Mouse (Mus musculus) thymus, adult 2 months (tissue): ENCODE measurements around the gene Arpc4. TPM values are rescaled to one million over a fixed set of nuclear protein-coding genes. Genes with fewer than 3 reads are reported as not detected.

Experiments used
- DNase-seq: peaks from one replicate; pipeline ENCODE4 v3.0.0; 2021
- H3K27ac ChIP-seq: fragments of 200-500 bp; 2 replicates; pipeline ENCODE4 v1.5.1; 2012; ENCODE audit warnings: low read length, control low read depth; ENCODE audit not compliant: control insufficient read depth, insufficient read depth
- H3K27me3 ChIP-seq: fragments of 200-500 bp; 2 replicates; pipeline ENCODE4 v1.6.1; 2012; ENCODE audit warnings: mild to moderate bottlenecking, low read length, moderate library complexity, mixed read lengths; ENCODE audit not compliant: control insufficient read depth, insufficient read depth
- H3K36me3 ChIP-seq: fragments of 200-500 bp; 2 replicates; pipeline ENCODE4 v1.6.1; 2012; ENCODE audit warnings: mild to moderate bottlenecking, low read length, moderate library complexity; ENCODE audit not compliant: control insufficient read depth, insufficient read depth
- H3K4me1 ChIP-seq: fragments of 200-500 bp; replicated peaks from 2 replicates; pipeline ENCODE4 v1.6.1; 2012; ENCODE audit warnings: low read length; ENCODE audit not compliant: control insufficient read depth, insufficient read depth
- H3K4me3 ChIP-seq: fragments of 200-500 bp; 2 replicates; pipeline ENCODE4 v1.5.1; 2012; ENCODE audit warnings: mild to moderate bottlenecking, low read length, control low read depth, moderate library complexity; ENCODE audit not compliant: control insufficient read depth, insufficient read depth
- CTCF ChIP-seq: fragments of 200-500 bp; IDR thresholded peaks from 2 replicates; pipeline ENCODE4 v1.5.1; 2012; ENCODE audit warnings: mild to moderate bottlenecking, control low read depth, low read length, moderate library complexity, borderline replicate concordance; ENCODE audit not compliant: control insufficient read depth, poor library complexity, insufficient read depth; ENCODE audit errors: extremely low read depth
- POLR2A ChIP-seq: fragments of 200-500 bp; IDR thresholded peaks from 2 replicates; pipeline ENCODE4 v1.6.1; 2012; ENCODE audit warnings: mild to moderate bottlenecking, low read length, control low read depth, moderate library complexity; ENCODE audit not compliant: control insufficient read depth, poor library complexity, insufficient read depth; ENCODE audit errors: extremely low read depth
- WGBS: fragments of 180-500 bp; shearing (Covaris S2); methylation state at CpG from one replicate; pipeline ENCODE4 v1.1.7; 2018; 5-methylcytosine and 5-hydroxymethylcytosine counted together
- polyA plus RNA-seq: library from polyadenylated mRNA; depleted of rRNA; stranded (reverse); fragments of >200 nt; gene quantifications from 2 replicates; pipeline ENCODE4 v1.2.3, GENCODE M21; 2012

The Arpc4 gene
- polyA plus RNA-seq, 1 experiment, result 118 TPM

DNA sequence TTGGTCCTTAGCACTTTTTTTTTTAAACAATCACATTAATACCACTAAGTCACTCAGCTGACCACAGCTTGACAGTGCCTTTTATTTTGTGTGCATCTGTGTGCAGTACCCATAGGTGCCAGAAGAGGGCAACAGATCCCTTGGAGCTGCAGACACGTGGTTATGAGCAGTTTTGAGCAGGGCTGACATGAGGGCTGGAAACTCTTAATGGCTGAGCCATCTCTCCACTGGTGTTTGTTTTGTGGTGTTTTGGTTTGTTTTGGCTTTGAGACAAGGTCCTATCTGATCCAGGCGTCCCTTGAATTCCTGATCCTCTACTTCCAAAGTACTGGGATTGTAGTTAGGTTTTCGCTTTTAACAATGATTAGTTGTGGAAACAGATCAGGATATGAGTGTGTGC is 49.5 kb downstream of the Arpc4 start:
- peak; percentile 58 for DNase-seq
- no peaks in the 10 kb centered on the region for H3K36me3 ChIP-seq

DNA sequence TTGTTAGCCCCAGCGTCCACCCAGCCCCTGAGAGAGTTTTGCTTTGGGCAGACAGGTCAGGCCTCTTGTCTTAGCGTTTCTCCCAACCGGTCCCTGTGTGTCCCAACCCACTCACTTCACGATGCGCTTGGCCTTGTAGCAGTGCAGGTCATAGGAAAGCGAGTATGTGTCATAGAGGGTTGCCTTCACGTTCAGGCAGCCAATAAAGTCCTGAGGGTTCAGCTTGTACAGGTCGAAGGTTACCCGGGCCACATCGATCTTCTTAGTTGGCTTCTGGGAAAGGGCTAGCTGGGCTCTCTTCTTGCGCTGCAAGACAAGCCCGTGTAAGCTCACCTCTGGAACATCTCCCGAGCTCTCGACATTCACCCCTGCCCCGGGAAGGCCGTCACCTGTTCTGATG is 50.1 kb downstream of the Arpc4 start:
- H3K4me1 ChIP-seq, result no peaks in the 10 kb centered on the region
- no peaks in the 10 kb centered on the region for H3K27me3 ChIP-seq
- TF ChIP-seq POLR2A, result no peak
- no peak for TF ChIP-seq CTCF
- no peak for DNase-seq
- WGBS, result 95% methylated on average over 16 of the region's 16 CpGs
- H3K4me3 ChIP-seq, result no peak overlapping the region
- H3K36me3 ChIP-seq, result no peaks in the 10 kb centered on the region
- no peak overlapping the region for H3K27ac ChIP-seq

More for the DNA sequence above, 49.5 kb downstream of the Arpc4 start:
- H3K27me3 ChIP-seq, result no peaks in the 10 kb centered on the region
- no peak overlapping the region for H3K4me3 ChIP-seq
- no peaks in the 10 kb centered on the region for H3K4me1 ChIP-seq
- WGBS, result 69% methylated on average over 3 of the region's 3 CpGs
- no peak for TF ChIP-seq POLR2A
- TF ChIP-seq CTCF, result no peak
- no peak overlapping the region for H3K27ac ChIP-seq

GRCm38 (mm10) chr6:113429965-113430364 is 52.0 kb downstream of the Arpc4 start:
- Histone ChIP-seq H3K36me3 (no peaks in the 10 kb centered on the region), H3K4me3 (no peak overlapping the region), H3K27ac (no peak overlapping the region), H3K27me3 (no peaks in the 10 kb centered on the region), H3K4me1 (no peaks in the 10 kb centered on the region)
- TF ChIP-seq CTCF (no peak), POLR2A (no peak)
- 67% methylated on average over 3 of the region's 3 CpGs for WGBS
- no peak for DNase-seq

- no peak overlapping the region for H3K4me3 ChIP-seq
- H3K27ac ChIP-seq, result no peak overlapping the region
- no peak for TF ChIP-seq POLR2A
- TF ChIP-seq CTCF, result no peak
- DNase-seq, result no peak
- WGBS, result 83% methylated on average over 3 of the region's 3 CpGs
- H3K27me3 ChIP-seq, result no peaks in the 10 kb centered on the region
- H3K4me1 ChIP-seq, result no peaks in the 10 kb centered on the region
- no peaks in the 10 kb centered on the region for H3K36me3 ChIP-seq
Measured at GRCm38 (mm10) chr6:113430846-113431245, 52.9 kb downstream of the Arpc4 start.

GRCm38 (mm10) chr6:113431801-113432200 is 53.9 kb downstream of the Arpc4 start:
- H3K4me3 ChIP-seq, result no peak overlapping the region

DNA sequence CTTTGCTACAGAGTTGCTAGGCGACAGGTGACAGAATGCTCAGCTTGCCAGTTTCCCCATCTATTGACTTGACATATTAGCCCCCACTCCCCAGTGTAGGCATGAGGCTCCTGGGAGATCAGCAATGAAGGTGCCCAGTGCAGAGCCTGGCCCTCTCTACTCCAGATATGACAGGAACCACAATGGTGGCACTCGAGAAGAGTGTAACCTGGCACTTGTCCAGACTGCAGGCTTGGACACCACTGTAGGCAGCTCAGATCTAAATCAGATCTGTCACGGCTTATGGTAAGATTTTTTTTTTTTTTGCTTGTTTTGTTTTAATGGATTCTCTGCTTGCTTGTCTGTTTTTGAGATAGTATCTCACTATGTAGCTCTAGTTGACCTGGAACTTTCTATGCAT is 55.7 kb downstream of the Arpc4 start:
- no peaks in the 10 kb centered on the region for H3K36me3 ChIP-seq
- no peak for TF ChIP-seq CTCF
- TF ChIP-seq POLR2A, result no peak
- no peak overlapping the region for H3K4me3 ChIP-seq
- WGBS, result 79% methylated on average over 3 of the region's 3 CpGs
- no peak overlapping the region for H3K27ac ChIP-seq
- no peak for DNase-seq
- no peaks in the 10 kb centered on the region for H3K4me1 ChIP-seq
- H3K27me3 ChIP-seq, result no peaks in the 10 kb centered on the region

More at GRCm38 (mm10) chr6:113431801-113432200, 53.9 kb downstream of the Arpc4 start:
- no peaks in the 10 kb centered on the region for H3K4me1 ChIP-seq
- H3K27ac ChIP-seq, result no peak overlapping the region
- no peaks in the 10 kb centered on the region for H3K27me3 ChIP-seq
- DNase-seq, result no peak
- H3K36me3 ChIP-seq, result no peaks in the 10 kb centered on the region
- no peak for TF ChIP-seq POLR2A
- TF ChIP-seq CTCF, result no peak
- WGBS, result 74% methylated on average over 3 of the region's 3 CpGs

DNA sequence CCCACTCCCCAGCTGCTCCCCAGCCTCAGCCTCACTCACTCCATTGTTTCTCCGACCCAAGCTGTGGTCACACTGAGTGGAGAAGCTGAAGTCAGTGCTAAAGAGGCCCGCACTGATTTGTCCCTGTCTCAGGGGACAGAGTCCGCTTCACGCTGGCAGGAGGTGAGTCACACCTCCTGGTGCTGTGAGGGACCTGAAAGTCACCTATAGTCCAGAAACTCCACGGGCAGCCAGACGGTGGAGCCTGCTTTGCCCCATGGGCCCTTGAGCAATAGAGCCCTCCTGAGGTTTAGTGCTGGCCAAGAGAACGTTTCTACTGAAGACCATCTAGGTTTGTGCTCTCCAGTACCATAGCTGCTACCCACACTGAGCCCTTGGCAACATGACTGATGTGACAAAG is 56.8 kb downstream of the Arpc4 start:
- Histone ChIP-seq H3K36me3 (no peaks in the 10 kb centered on the region), H3K27ac (no peak overlapping the region), H3K27me3 (no peaks in the 10 kb centered on the region), H3K4me1 (no peaks in the 10 kb centered on the region), H3K4me3 (no peak overlapping the region)
- DNase-seq, result no peak
- WGBS, result 86% methylated on average over 7 of the region's 7 CpGs
- TF ChIP-seq CTCF, result no peak
